Mouse (Mus musculus) bone marrow, adult 2 months (tissue): ENCODE data around the gene Zmynd10.

Experiments used
- CTCF ChIP-seq: fragments of 200-500 bp; IDR thresholded peaks from 2 replicates; pipeline ENCODE4 v1.5.1; 2011; ENCODE audit warnings: low read length, control low read depth; ENCODE audit not compliant: control insufficient read depth, insufficient read depth
- POLR2A ChIP-seq: fragments of 200-500 bp; IDR thresholded peaks from 2 replicates; pipeline ENCODE4 v1.6.1; 2011; ENCODE audit warnings: low read depth, mild to moderate bottlenecking, control low read depth, low read length, borderline replicate concordance; ENCODE audit not compliant: control insufficient read depth

DNA sequence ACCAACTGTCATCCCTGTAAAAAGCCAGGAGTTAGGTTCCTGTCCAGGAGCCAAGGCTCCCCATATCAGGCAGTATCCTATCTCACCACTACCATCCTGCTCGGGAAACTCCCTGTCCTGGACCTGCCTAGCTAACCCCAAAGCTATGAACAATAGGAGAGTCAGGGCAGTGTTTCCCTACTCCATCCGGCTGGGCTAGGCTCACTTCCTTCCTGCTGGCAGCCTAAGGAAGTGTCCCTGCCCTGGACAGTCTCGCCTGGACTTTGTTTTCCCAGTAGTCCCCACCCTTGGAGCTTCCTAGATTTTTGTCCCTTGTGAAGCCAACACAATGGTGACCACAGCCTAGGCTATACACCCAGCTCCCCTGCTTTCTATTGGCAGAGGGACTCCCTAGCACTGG is 19.8 kb downstream of the Zmynd10 start:
- TF ChIP-seq CTCF (no peak), POLR2A (no peak)
